Mouse (Mus musculus): ENCODE results near the gene Shisal2a. TPM values are rescaled to one million over a fixed set of nuclear protein-coding genes. Genes with fewer than 3 reads are reported as not detected.

Gene Shisal2a
- polyA plus RNA-seq, 1 experiment from 2014 or later, result 3.5 TPM

- Histone ChIP-seq H3K36me3 (peaks cover 6% of the 10 kb centered on the region), H3K4me1 (no peaks in the 10 kb centered on the region), H3K4me2 (replicated peaks) (no peak overlapping the region), H3K27me3 (no peaks in the 10 kb centered on the region), H3K9me3 (replicated peaks) (no peaks in the 10 kb centered on the region), H3K4me3 (no peak overlapping the region), H3K9ac (no peak overlapping the region), H3K27ac (no peak overlapping the region)
- no peak for ATAC-seq (ENCODE audit: low FRiP score)
- WGBS, result 90% methylated on average over 10 of the region's 10 CpGs
Observed at GRCm38 (mm10) chr4:108400395-108400794, 17.2 kb upstream of the Shisal2a start.

- no peak overlapping the region for H3K4me2 ChIP-seq (replicated peaks)
- H3K9me3 ChIP-seq (replicated peaks), result no peaks in the 10 kb centered on the region
- no peak overlapping the region for H3K4me3 ChIP-seq
- H3K9ac ChIP-seq, result no peak overlapping the region
- no peaks in the 10 kb centered on the region for H3K36me3 ChIP-seq
- H3K27me3 ChIP-seq, result no peaks in the 10 kb centered on the region
- H3K27ac ChIP-seq, result no peak overlapping the region
- ATAC-seq (ENCODE audit: low FRiP score), result no peak
- no peaks in the 10 kb centered on the region for H3K4me1 ChIP-seq
Observed at GRCm38 (mm10) chr4:108394236-108394635, 11.1 kb upstream of the Shisal2a start.

GRCm38 (mm10) chr4:108392558-108392957, 9.4 kb upstream of the Shisal2a start:
- Histone ChIP-seq H3K4me2 (replicated peaks) (no peak overlapping the region), H3K27me3 (no peaks in the 10 kb centered on the region), H3K4me1 (peaks cover 11% of the 10 kb centered on the region; the same call in 1 of the 2 replicates), H3K27ac (no peak overlapping the region), H3K9me3 (replicated peaks) (no peaks in the 10 kb centered on the region), H3K4me3 (no peak overlapping the region), H3K36me3 (no peaks in the 10 kb centered on the region), H3K9ac (no peak overlapping the region)
- WGBS, result 92% methylated on average over 2 of the region's 2 CpGs
- ATAC-seq (ENCODE audit: low FRiP score), result no peak

- 80% methylated on average over 5 of the region's 5 CpGs for WGBS
- H3K9me3 ChIP-seq (replicated peaks), result no peaks in the 10 kb centered on the region
- no peak overlapping the region for H3K27ac ChIP-seq
- H3K27me3 ChIP-seq, result no peaks in the 10 kb centered on the region
- H3K4me3 ChIP-seq, result no peak overlapping the region
- no peak overlapping the region for H3K9ac ChIP-seq
- H3K36me3 ChIP-seq, result no peaks in the 10 kb centered on the region
- no peak for ATAC-seq (ENCODE audit: low FRiP score)
- H3K4me1 ChIP-seq, result peaks cover 18% of the 10 kb centered on the region
- no peak overlapping the region for H3K4me2 ChIP-seq (replicated peaks)
Observed at GRCm38 (mm10) chr4:108391124-108391523, 8.0 kb upstream of the Shisal2a start.

- no peak overlapping the region for H3K4me2 ChIP-seq (replicated peaks)
- WGBS, result 62% methylated on average over 3 of the region's 3 CpGs
- no peak overlapping the region for H3K27ac ChIP-seq
Observed at GRCm38 (mm10) chr4:108388741-108389140, 5.6 kb upstream of the Shisal2a start.

GRCm38 (mm10) chr4:108387681-108388253, 4.6 kb upstream of the Shisal2a start:
- H3K27me3 ChIP-seq, result peaks cover 21% of the 10 kb centered on the region
- H3K9ac ChIP-seq, result peak overlapping the region; percentile 10
- H3K27ac ChIP-seq, result peak overlapping the region; percentile 79
- peak overlapping the region; percentile 23 for H3K4me3 ChIP-seq
- peak; percentile 71 for ATAC-seq (ENCODE audit: low FRiP score)
- peak overlapping the region; percentile 55 for H3K4me2 ChIP-seq (replicated peaks)
- 4% methylated on average over 18 of the region's 18 CpGs for WGBS
- H3K9me3 ChIP-seq (replicated peaks), result no peaks in the 10 kb centered on the region
- no peaks in the 10 kb centered on the region for H3K36me3 ChIP-seq
- H3K4me1 ChIP-seq, result peaks cover 24% of the 10 kb centered on the region

More at GRCm38 (mm10) chr4:108388741-108389140, 5.6 kb upstream of the Shisal2a start:
- H3K27me3 ChIP-seq, result peaks cover 11% of the 10 kb centered on the region
- no peaks in the 10 kb centered on the region for H3K36me3 ChIP-seq
- no peak overlapping the region for H3K4me3 ChIP-seq
- H3K9ac ChIP-seq, result no peak overlapping the region
- ATAC-seq (ENCODE audit: low FRiP score), result no peak
- H3K9me3 ChIP-seq (replicated peaks), result no peaks in the 10 kb centered on the region
- H3K4me1 ChIP-seq, result peaks cover 18% of the 10 kb centered on the region

GRCm38 (mm10) chr4:108387106-108387505, 4.0 kb upstream of the Shisal2a start:
- Histone ChIP-seq H3K4me2 (replicated peaks) (peak overlapping the region; percentile 55), H3K36me3 (no peaks in the 10 kb centered on the region), H3K27me3 (peaks cover 27% of the 10 kb centered on the region), H3K27ac (peak overlapping the region; percentile 79), H3K9me3 (replicated peaks) (no peaks in the 10 kb centered on the region), H3K4me1 (peaks cover 24% of the 10 kb centered on the region), H3K4me3 (peak overlapping the region; percentile 23), H3K9ac (peak overlapping the region; percentile 10; the same call in 1 of the 2 replicates)
- 32% methylated on average over 4 of the region's 4 CpGs for WGBS
- peak; percentile 60; the same call in 1 of the 2 replicates for ATAC-seq (ENCODE audit: low FRiP score)

- Histone ChIP-seq H3K27me3 (peaks cover 29% of the 10 kb centered on the region), H3K9me3 (replicated peaks) (no peaks in the 10 kb centered on the region), H3K4me1 (peaks cover 24% of the 10 kb centered on the region), H3K9ac (no peak overlapping the region), H3K27ac (no peak overlapping the region), H3K36me3 (no peaks in the 10 kb centered on the region), H3K4me3 (no peak overlapping the region), H3K4me2 (replicated peaks) (no peak overlapping the region)
- WGBS, result 31% methylated on average over 1 of the region's 1 CpGs
- ATAC-seq (ENCODE audit: low FRiP score), result no peak
Observed at GRCm38 (mm10) chr4:108386087-108386486, 2.9 kb upstream of the Shisal2a start.

GRCm38 (mm10) chr4:108380146-108380545, 3.0 kb downstream of the Shisal2a start:
- Histone ChIP-seq H3K27me3 (peaks cover 27% of the 10 kb centered on the region), H3K36me3 (no peaks in the 10 kb centered on the region), H3K9me3 (replicated peaks) (no peaks in the 10 kb centered on the region), H3K27ac (no peak overlapping the region), H3K4me2 (replicated peaks) (no peak overlapping the region), H3K4me1 (peaks cover 13% of the 10 kb centered on the region), H3K9ac (no peak overlapping the region), H3K4me3 (no peak overlapping the region)
- no peak for ATAC-seq (ENCODE audit: low FRiP score)
- WGBS, result 26% methylated on average over 1 of the region's 1 CpGs

- Histone ChIP-seq H3K27me3 (peaks cover 26% of the 10 kb centered on the region), H3K4me2 (replicated peaks) (no peak overlapping the region)
Observed at GRCm38 (mm10) chr4:108379476-108379875, 3.7 kb downstream of the Shisal2a start.

GRCm38 (mm10) chr4:108372166-108372565, 11.0 kb downstream of the Shisal2a start:
- Histone ChIP-seq H3K27ac (no peak overlapping the region), H3K9ac (no peak overlapping the region), H3K4me3 (no peak overlapping the region), H3K27me3 (no peaks in the 10 kb centered on the region), H3K36me3 (no peaks in the 10 kb centered on the region), H3K4me2 (replicated peaks) (no peak overlapping the region), H3K9me3 (replicated peaks) (no peaks in the 10 kb centered on the region), H3K4me1 (no peaks in the 10 kb centered on the region)
- WGBS, result 74% methylated on average over 3 of the region's 3 CpGs
- no peak for ATAC-seq (ENCODE audit: low FRiP score)

More at GRCm38 (mm10) chr4:108379476-108379875, 3.7 kb downstream of the Shisal2a start:
- no peak overlapping the region for H3K4me3 ChIP-seq
- no peaks in the 10 kb centered on the region for H3K36me3 ChIP-seq
- no peak for ATAC-seq (ENCODE audit: low FRiP score)
- 77% methylated on average over 3 of the region's 3 CpGs for WGBS
- H3K4me1 ChIP-seq, result peaks cover 13% of the 10 kb centered on the region
- no peaks in the 10 kb centered on the region for H3K9me3 ChIP-seq (replicated peaks)
- H3K27ac ChIP-seq, result no peak overlapping the region
- no peak overlapping the region for H3K9ac ChIP-seq

- ATAC-seq (ENCODE audit: low FRiP score), result no peak
- Histone ChIP-seq H3K27me3 (no peaks in the 10 kb centered on the region), H3K4me2 (replicated peaks) (no peak overlapping the region), H3K9ac (no peak overlapping the region), H3K4me3 (no peak overlapping the region), H3K4me1 (no peaks in the 10 kb centered on the region), H3K36me3 (no peaks in the 10 kb centered on the region), H3K9me3 (replicated peaks) (no peaks in the 10 kb centered on the region), H3K27ac (no peak overlapping the region)
- 93% methylated on average over 3 of the region's 3 CpGs for WGBS
Observed at GRCm38 (mm10) chr4:108371421-108371820, 11.7 kb downstream of the Shisal2a start.

GRCm38 (mm10) chr4:108370409-108370808, 12.7 kb downstream of the Shisal2a start:
- Histone ChIP-seq H3K27ac (no peak overlapping the region), H3K4me2 (replicated peaks) (no peak overlapping the region), H3K4me3 (no peak overlapping the region), H3K9ac (no peak overlapping the region), H3K9me3 (replicated peaks) (no peaks in the 10 kb centered on the region), H3K27me3 (no peaks in the 10 kb centered on the region), H3K4me1 (no peaks in the 10 kb centered on the region), H3K36me3 (no peaks in the 10 kb centered on the region)
- 59% methylated on average over 4 of the region's 4 CpGs for WGBS
- no peak for ATAC-seq (ENCODE audit: low FRiP score)

All from hindbrain, embryonic 12.5 days (tissue).